Mouse (Mus musculus): ENCODE results near the gene Mmp25.

The Mmp25 gene

DNA sequence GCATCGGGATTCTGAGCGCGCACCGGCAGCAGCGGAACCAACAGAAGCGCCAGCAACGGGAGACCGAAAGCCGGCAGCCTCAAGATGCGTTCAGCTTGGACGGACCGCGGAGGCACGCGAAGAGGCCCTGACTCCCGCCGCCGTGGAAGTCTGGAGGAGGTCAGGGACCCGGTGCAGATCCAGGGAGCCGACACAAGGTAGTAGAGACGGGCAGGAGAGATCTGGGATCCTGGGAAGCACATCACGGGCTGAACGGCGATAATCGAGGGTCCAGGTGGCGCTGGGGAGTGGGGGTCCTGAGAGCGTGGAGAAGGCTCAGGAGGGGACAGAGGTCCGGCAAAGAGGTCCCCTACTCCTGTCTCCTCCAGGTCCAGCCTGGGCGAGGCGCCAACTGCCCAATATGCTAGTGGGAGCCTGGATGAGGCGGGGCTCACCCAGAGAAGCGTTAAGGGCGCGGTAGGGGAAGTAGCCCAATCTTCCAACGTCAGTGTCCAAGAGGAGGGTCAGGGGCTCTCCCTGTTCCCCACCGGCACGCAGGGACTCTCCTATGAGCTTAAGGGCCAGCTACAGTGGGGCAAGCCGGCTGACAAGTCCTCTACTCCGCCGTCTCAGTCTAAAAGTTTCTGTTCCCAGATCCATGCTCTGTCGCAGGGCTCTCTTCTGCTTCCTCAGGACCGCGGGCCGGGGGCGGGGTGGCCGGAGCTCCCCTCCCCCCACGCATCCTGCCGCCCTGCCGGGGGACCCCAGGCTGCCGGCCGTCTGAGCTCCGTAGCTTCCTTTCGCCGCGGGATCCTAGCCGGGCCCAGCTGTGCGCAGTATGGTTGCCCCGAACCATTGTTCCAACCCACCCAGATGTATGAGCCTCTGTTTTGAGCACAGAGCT lies at the start of gene Mmp25:
Gene Mmp25, minus strand, starts transcription at position 665 of the 883 bp plus-strand sequence.
- peak; percentile 52 to 64 for DNase-seq

DNA sequence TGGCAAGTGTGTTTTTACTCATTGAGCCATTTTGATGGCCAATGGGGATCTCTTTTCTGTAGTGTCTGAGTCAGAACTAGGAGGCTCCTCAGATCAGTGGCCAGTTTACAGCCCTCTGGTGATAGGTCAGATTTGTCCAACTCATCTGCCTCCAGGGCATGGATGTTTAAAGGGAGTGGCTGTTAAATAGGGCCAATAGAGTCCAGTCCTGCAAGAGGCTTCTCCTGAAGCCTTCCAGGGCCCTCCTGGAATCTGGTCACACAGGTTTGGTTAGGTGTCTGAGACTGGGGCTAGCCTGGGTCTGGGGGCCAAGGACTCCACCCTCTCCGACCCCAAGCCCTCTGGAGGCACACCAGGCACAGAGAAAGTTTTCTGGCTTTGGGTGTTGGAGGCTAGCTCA lies 49.4 kb upstream of the Mmp25 start:
- no peak for DNase-seq

DNA sequence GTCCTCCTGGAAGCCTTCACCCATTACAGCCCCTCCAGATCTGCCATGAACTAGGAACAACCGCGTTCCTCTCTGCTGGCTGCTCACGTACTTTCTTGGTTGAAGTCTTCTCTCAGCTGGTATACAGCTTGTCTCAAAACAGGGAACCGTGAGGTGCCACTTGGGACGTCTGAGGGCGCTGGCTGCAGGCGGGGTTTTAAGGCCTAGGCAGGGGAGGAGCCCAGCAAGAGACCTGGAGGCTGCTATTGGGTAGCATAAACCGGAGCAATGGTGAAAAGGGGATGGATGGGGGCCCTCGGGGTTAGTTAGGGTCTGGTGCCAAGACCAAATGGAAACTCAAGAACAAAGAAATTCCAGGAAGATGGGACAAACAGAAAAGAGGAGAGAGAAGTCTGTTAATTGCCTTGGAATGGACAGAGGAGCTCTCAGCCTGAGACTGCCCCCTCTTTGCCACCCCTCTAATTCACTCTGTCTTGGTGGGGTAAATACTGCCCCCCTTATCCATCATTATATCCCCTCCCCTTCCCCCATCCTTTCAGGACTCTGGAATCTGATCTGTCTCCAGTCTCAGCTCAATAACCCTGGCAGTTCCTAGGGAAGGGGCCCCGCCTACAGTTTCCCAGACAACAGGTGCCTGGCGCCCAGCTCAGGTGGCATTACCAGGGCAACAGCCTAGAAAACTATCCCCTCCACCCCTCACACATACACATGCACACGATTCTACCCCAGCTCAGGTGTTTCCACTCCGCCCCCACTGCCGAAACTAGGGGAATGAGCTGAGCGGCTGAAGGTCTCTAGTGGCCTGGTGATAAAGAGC lies 39.0 kb upstream of the Mmp25 start, which contains the start of gene Cldn9:
Gene Cldn9, minus strand, starts transcription at position 171 of the 817 bp plus-strand sequence.
- DNase-seq = peak; percentile 66 to 76

DNA sequence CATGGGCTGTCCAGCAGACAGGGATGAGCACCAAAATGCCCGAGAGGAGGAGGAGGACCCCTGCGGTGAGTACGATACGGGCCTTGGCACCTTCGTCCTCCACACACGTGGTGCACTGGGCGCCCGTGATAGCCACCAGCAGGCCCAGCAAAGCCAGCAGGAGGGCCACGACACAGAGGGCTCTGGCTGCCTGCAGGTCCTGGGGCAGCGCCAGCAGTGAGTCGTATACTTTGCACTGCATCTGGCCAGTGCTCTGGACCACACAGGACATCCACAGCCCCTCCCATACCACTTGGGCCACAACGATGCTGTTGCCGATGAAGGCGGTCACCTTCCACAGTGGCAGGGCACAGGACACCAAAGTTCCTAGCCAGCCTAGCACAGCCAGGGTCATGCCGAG lies 38.1 kb upstream of the Mmp25 start:
- DNase-seq = no peak

DNA sequence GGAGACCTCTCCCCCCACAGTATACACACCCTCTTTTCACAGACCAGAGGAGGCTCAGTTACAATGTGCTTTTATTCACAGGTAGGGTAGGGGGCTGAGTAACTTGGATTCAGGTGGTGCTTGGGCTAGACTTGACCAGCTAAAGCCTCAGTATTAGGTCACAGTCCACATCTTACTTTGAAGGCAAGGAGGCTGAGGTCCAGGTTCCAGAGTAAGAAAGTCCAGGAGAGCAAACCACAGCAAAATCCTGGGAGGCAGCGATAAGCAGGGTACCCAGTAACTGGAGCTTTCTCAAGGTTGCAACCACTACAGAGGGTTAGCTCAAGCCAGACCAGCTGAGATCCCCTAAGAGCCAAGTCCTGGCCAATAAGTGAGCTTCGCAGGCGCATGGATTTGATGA lies 37.5 kb upstream of the Mmp25 start:
- DNase-seq = no peak

DNA sequence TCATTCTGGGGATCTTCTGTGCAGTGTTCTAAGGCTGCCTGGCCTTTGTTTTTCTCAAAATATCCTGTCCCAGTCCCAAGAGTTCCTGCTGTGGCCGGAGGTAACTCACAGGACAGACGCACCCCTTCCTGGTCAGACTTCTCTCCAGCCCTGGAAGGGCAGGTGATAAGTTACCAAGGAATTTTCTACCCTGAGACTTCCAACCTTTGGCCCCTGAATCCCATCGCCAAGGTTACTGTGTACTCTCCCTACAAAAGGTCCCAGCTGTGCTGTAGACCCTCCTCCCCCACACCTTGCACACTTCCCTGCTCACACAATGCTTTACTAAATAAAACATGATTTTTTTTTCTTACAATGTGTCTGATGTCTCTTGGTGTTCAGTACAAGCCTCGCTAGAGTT lies 37.0 kb upstream of the Mmp25 start:
- no peak for DNase-seq

DNA sequence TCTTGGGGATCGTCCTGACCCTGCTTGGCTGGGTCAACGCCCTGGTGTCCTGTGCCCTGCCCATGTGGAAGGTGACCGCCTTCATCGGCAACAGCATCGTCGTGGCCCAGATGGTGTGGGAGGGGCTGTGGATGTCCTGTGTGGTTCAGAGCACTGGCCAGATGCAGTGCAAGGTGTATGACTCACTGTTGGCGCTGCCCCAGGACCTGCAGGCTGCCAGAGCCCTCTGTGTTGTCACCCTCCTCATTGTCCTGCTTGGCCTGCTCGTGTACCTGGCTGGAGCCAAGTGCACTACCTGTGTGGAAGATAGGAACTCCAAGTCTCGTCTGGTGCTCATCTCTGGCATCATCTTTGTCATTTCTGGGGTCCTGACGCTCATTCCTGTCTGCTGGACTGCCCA lies 36.0 kb upstream of the Mmp25 start:
- no peak for DNase-seq

DNA sequence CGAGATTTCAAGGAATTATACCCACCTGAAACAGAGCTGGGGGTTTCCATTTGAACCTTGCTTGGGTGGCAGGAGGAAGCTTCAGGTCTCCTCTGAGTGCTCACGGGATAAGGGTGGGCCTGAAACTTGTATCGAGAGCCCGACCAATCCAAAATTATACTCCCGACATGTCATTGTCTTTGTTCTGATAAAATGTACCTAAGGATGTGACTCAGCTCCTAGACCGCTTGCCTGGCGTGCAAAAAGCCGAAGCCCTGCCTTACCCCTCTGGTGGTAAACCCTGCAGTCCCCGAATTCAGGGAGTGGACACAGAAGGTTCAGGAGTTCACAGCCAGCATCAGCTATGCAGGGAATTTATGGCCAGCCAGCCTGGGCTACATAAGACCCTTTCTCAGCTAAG lies 35.3 kb upstream of the Mmp25 start:
- no peak for DNase-seq

DNA sequence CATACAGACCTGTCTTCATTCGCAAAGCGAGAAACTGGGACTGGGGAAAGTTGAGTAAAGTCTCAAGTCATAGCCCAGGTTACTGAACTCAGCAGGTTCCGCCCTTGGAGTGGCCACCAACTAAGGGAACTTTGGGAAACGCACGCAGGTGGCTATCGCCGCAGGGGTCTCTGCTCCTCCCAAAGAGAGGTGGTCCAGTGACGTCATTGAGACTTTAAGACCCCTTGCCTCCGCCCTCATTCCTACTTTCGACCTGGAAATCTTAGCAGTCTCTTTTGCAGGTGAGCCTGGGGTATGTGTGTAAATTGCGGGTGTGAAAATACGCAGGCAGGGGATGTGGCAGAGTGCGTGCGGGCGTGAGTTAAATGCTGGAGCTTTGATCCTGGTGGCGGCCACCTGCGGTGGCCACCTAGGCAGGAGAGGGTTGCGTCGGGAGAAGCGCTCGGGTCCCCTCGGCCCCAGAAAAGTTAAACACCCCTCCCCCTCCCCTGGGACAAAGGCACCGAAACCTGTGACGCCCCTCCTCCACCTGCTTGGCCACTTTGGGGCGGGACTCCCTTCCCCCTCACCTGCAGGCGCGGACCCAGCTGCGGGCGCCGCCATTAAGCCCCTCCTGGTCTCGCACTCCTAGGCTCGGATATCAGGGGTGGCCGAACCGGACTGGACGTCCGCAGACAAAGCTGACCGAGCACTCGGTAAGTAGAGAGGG lies 34.2 kb upstream of the Mmp25 start, which contains the start of gene Cldn6:
Gene Cldn6, plus strand, starts transcription at position 123 of the 709 bp plus-strand sequence.
- DNase-seq = peak; percentile 53 to 70

DNA sequence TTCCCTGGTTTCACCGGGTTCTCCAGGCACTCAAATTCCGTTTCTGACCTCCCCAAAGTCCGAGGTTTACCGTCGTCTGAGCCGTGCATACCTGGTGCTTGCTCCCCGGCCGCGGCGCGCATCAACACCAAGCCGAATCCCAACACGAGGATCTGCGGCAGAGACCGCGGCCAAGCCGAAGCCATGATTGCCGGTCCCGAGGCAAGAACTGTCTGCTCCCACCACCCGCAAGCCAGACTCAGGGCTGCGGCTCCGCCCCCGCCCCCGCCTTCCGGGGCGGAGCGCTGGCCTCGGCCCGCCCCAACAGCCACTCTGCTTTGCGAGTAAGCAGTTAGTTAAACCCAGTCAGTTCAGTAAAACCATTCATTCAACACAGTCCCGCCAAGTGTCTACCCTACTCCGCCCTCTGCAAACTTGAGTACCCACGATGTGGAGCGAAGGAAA lies 32.2 kb upstream of the Mmp25 start, which contains the start of gene Tnfrsf12a:
Gene Tnfrsf12a, minus strand, starts transcription at position 233 of the 444 bp plus-strand sequence.
- peak; percentile 85 to 91 for DNase-seq

DNA sequence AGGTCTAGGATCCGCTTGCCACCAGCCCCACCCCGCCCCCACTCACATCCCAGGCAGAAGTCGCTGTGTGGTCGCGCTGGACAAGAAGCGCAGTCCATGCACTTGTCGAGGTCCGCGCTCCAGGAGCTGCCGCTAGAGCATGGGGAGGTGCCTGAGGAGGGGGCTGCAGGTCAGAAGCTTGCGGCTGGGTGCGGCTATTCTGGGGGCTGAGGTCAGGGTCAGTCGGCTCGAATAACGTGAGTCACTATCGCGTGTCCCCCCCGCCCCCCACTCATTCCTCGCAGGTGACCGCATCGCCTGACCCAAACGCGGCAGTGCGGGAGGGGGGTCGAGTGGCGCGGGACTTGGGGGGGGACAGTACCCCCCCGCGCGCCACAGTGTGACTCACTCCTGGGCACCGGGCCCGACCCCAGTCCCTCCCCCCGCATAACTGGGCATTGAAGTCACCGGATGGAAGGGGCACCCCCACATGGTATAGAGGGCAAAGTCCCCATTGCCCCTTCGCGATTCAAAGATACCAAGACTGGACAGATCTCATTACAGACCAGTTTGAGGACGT lies 31.5 kb upstream of the Mmp25 start:
- peak; percentile 52 to 72 for DNase-seq

DNA sequence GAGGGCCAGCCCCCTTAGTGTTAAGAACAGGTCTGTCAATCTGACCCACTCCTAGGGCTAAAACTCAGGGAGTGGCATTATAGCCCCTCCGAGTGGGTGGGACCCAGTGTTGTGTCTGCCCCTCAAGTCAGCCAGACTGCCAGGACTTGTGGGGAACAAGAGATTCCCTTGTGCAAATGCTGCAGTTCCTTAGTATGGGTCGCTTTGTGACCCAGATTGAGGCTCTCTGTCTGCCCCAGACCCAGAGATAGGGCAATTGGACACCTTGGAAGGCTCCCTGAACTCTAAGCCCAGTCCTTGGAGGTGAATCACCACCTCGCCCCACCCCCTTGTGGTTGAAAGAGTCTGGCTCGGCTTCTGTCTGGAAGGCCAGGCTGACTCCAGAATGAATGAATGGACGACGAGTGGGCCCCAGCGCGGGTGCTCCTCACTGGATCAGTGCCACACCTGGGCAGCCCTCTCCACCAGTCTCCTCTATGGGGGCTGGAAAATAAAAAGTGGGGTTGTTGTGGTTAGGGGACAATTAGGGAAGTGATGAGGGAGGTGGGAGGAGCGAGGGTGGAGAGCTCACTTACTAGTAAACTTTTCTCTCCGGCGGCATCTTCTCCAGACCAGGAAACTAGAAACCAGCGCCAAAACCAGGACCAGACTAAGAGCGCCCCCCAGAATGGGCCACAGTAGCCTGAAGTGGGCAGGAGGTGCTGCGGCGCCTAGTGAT lies 30.6 kb upstream of the Mmp25 start:
- DNase-seq = peak; percentile 58 to 76

DNA sequence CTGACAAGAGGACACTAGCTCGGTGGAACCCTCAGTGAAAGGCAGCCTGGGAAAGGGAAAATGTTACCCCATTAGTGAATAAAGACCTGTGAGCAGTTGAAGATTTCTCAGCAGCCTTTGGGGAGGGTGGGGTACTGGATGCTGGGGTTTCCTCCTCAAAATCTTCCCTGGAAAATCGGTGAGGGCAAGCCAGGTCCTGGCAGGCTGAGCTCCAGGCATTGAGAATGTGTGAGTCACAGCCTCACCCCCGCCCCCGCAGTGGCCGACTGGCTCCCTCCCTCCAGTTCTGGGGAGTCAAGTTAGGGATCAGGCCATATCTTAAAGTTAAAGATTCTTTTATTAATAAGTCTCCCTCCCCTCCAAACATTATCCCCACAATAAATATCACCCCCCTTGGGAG lies 30.1 kb upstream of the Mmp25 start:
- DNase-seq = peak; percentile 57 to 73

DNA sequence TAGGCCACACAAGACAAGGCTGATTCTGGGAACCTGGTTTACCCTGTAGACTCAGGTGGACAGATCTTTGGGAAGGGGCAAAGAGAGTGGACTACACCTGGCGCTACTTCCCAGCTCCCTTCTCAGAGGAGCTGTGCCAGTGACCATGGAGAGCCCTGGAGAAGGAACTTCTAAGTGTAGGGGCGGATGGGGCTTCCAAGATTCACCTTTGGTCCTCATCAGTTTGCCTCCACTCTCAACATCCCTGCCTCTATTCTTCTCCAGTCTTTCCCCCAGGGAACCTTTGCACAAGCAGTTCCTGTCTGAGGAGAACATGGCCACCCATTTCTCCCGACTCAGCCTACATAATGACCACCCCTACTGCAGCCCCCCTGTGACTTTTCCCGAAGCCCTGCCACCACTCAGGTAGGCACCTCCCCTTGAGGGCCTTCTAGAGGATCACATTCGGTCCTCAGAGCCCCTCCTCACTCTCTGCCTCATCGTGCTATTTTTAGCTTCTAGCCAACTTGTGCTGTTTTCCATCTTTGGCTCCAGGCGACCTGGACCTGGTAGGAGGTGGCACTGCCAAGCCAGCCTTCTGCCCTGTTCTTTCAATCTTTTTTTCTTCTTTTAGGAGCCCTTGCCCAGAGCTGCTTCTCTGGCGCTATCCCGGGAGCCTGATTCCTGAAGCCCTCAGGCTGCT lies 29.3 kb upstream of the Mmp25 start:
- no peak for DNase-seq

DNA sequence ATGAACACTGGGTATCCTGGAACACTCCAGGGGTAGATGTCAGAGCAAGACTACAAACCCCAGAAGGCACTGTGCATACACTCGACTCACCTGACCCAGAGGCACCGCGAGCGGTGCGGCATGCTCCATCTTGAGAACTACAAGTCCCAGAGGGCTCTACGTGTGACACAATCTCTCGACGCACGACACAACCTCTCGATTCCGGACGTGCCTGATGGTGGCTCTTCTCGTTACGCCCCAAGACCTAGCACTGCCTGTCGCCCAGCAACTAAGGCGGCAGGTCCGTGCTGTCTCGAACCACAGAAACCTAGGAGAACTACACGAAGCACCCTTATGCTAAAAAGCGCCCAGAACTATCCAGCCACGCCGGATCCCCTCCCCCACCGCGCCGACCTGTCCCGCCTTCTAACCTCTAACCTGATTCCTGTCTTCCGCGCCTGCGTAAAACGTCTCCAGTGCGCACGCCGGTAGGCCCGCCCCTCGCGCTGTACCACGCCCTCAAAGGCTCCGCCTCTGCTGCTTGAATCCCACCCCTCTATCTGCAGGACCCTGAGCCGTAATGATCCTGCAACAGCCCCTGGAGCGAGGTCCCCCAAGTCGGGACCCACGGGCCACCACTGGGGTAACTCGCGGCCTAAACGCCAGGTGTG lies 28.5 kb upstream of the Mmp25 start, which contains the start of the genes Hcfc1r1 and Thoc6:
Gene Hcfc1r1, plus strand, starts transcription at position 173 of the 650 bp plus-strand sequence.
Gene Thoc6, minus strand, starts transcription at position 459 of the 650 bp plus-strand sequence.
- DNase-seq = peak; percentile 93 to 95

DNA sequence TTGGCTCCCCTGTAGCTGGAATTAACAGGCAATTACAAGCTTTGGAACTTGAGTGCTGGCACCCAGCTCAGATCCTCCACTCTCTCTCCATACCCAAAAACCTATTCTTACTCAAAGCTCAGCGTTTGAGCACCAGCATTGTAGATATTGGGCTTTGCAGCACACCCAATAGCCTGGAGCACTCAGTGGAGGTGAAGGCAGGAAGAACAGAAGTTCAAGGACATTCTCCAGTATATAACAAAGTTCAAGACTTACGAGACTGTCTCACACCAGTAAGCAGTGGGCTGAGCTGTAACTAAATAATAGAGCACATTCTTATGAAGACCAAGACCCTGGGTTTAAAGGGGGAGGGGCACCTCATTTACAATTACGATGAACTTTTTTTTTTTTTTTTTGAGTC lies 27.7 kb upstream of the Mmp25 start:
- no peak for DNase-seq

DNA sequence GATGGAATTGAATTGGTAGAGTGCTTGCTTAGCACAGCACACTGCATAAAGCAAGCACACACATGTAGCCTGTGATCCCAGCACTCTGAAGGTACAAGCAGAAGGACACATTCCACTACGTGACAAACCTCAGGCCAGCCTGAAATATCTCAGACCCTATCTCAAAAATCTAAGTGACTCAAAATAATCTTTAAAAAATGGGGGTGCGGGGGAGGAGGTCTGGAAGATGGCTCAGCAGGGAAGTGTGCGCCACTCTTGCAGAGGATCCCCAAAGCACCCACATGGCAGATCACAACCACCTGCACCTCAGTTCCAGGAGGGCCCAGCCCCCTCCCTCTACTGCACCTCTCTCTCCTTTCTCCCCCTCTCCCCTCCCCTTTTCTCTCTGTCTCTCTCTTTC lies 26.4 kb upstream of the Mmp25 start:
- no peak for DNase-seq

DNA sequence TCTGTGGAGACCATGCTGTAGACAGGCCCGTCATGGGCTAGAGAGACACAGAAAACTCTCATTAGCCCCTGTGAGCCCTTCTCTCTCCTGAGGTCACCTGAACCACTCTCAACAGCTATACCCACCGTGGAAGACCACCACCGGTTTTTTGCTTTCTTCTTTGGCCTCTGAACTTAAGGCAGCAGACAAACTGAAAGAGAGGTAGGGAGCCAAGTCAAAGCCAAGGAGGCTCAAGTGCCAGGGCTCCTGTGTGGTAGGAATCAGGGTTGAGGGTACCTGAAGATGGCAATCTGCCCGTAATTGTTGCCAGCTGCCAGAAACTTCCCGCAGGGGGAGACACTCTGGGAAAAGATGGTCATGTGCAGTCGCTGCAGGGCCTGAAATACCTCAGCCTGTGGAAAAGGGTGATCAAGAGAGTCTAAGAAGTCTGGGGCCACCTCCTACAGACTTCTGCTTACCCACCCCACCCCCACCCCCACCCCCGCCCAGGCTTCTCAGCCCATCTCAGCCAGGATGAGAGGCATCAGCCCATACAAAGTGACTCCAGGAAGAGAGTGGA lies 25.5 kb upstream of the Mmp25 start:
- no peak for DNase-seq

DNA sequence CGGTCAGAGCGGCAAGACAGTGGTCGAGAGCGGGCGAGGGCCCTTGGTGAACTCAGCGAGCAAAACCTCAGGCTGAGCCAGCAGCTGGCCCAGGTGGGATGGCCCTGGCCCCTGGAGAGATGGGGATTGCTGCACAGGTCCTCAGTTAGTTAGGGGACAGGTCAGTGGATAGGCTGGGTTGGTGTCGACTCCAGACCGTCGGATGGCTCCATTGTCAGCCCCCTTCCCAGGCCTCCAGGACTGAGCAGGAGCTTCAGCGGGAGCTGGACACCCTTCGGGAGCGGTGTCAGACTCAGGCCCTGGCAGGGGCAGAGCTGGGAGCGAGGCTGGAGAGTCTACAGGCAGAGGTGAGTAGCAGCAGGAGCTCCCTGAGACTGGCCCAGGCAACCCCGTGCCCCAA lies 20.4 kb upstream of the Mmp25 start:
- no peak for DNase-seq

DNA sequence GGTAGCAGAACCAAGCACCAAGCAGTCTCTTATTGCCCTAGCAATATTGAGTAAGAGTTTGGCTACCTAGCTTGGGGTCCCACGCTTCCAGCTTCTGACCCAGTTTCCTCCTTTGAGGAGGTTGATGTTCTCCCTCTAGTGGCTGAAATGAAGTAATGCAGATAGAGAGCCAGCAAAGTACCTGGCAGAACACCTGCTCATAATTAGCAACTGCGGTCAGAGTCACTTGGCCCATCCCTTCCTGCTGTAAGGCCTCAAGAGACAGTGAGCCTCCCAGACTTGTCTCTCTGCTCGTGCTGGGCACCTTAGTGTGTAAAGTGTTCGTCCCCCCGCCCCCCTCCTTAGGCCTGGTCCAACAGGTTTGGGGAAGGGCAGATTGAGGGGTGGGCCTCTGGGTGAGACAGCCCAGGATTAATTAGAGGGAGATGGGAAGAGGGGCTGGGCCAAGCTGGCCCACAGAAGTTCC lies 19.5 kb upstream of the Mmp25 start:
- DNase-seq = no peak
